Mouse (Mus musculus) stomach, embryonic 16.5 days (tissue): ENCODE measurements around the gene Padi6. TPM values are rescaled to one million over a fixed set of nuclear protein-coding genes. Genes with fewer than 3 reads are reported as not detected.

Experiments
- ATAC-seq: fragments of 200-750 bp; cut with Nextera tagmentation; 2 replicates; pipeline ENCODE4 v1.8.0; 2017; ENCODE audit warnings: moderate number of reproducible peaks, moderate TSS enrichment; ENCODE audit not compliant: insufficient read depth, low FRiP score
- H3K27ac ChIP-seq: fragments of 300-500 bp; sonication (generic); 2 replicates; pipeline ENCODE4 v1.5.1; 2014; ENCODE audit warnings: low read length
- H3K27me3 ChIP-seq: fragments of 300-500 bp; sonication (generic); 2 replicates; pipeline ENCODE4 v1.6.1; 2014; ENCODE audit warnings: low read length, control low read depth, mixed read lengths; ENCODE audit not compliant: control insufficient read depth, insufficient read depth
- H3K36me3 ChIP-seq: fragments of 300-500 bp; sonication (generic); 2 replicates; pipeline ENCODE4 v1.6.1; 2014; ENCODE audit warnings: low read length; ENCODE audit not compliant: control insufficient read depth, insufficient read depth
- H3K4me1 ChIP-seq: fragments of 300-500 bp; sonication (generic); 2 replicates; pipeline ENCODE4 v1.6.1; 2014; ENCODE audit warnings: low read length, control low read depth, mixed read lengths; ENCODE audit not compliant: control insufficient read depth, insufficient read depth
- H3K4me2 ChIP-seq: fragments of 300-500 bp; sonication (generic); 2 replicates; pipeline ENCODE4 v1.6.1; 2014; ENCODE audit warnings: low read depth, low read length, mixed read lengths
- H3K4me3 ChIP-seq: fragments of 300-500 bp; sonication (generic); replicated peaks from 2 replicates; pipeline ENCODE4 v1.5.1; 2014; ENCODE audit warnings: mild to moderate bottlenecking, low read length
- H3K9ac ChIP-seq: fragments of 300-500 bp; sonication (generic); 2 replicates; pipeline ENCODE4 v1.6.1; 2014; ENCODE audit warnings: low read length
- H3K9me3 ChIP-seq: fragments of 300-500 bp; sonication (generic); replicated peaks from 2 replicates; pipeline ENCODE4 v1.6.1; 2016; ENCODE audit warnings: low read length, control low read depth; ENCODE audit not compliant: control insufficient read depth
- WGBS: fragments of 180-500 bp; shearing (Covaris S2); extraction: QIAGEN DNeasy Blood & Tissue Kit; methylation state at CpG from one replicate; pipeline ENCODE4 v1.1.7; 2014; 5-methylcytosine and 5-hydroxymethylcytosine counted together
- polyA plus RNA-seq: library from polyadenylated mRNA; unstranded; fragments of >200 nt; fragmentation: Nextera tagmentation; extraction: Ambion mirVana; gene quantifications from 2 replicates; pipeline ENCODE4 v1.2.1, GENCODE M21; 2015

Gene Padi6
- polyA plus RNA-seq, 1 experiment from 2014 or later: 0.05 TPM

GRCm38 (mm10) chr4:140765936-140766335, 23.5 kb upstream of the Padi6 start:
- no peaks in the 10 kb centered on the region for H3K9me3 ChIP-seq
- no peak for ATAC-seq
- 74% methylated on average over 3 of the region's 3 CpGs for WGBS
- no peaks in the 10 kb centered on the region for H3K4me1 ChIP-seq
- no peak overlapping the region for H3K9ac ChIP-seq
- no peak overlapping the region for H3K4me3 ChIP-seq
- H3K27me3 ChIP-seq: no peaks in the 10 kb centered on the region
- no peak overlapping the region for H3K4me2 ChIP-seq
- H3K27ac ChIP-seq: no peak overlapping the region
- no peaks in the 10 kb centered on the region for H3K36me3 ChIP-seq

- Histone ChIP-seq H3K4me1 (no peaks in the 10 kb centered on the region), H3K4me3 (no peak overlapping the region), H3K9me3 (no peaks in the 10 kb centered on the region), H3K4me2 (no peak overlapping the region), H3K27ac (no peak overlapping the region), H3K9ac (no peak overlapping the region), H3K36me3 (no peaks in the 10 kb centered on the region), H3K27me3 (no peaks in the 10 kb centered on the region)
- ATAC-seq: no peak
- WGBS: 15% methylated on average over 9 of the region's 9 CpGs
These were observed 20.7 kb upstream of the Padi6 start for GRCm38 (mm10) chr4:140763158-140763557.

GRCm38 (mm10) chr4:140761601-140762000, 19.2 kb upstream of the Padi6 start:
- ATAC-seq: no peak
- Histone ChIP-seq H3K9me3 (no peaks in the 10 kb centered on the region), H3K27ac (no peak overlapping the region), H3K36me3 (no peaks in the 10 kb centered on the region), H3K27me3 (no peaks in the 10 kb centered on the region), H3K4me2 (no peak overlapping the region), H3K9ac (no peak overlapping the region), H3K4me3 (no peak overlapping the region), H3K4me1 (no peaks in the 10 kb centered on the region)
- WGBS: 71% methylated on average over 7 of the region's 7 CpGs

GRCm38 (mm10) chr4:140755811-140756210, 13.4 kb upstream of the Padi6 start:
- Histone ChIP-seq H3K9ac (no peak overlapping the region), H3K9me3 (no peaks in the 10 kb centered on the region), H3K27ac (no peak overlapping the region), H3K4me3 (no peak overlapping the region), H3K4me2 (no peak overlapping the region), H3K4me1 (no peaks in the 10 kb centered on the region), H3K36me3 (no peaks in the 10 kb centered on the region), H3K27me3 (no peaks in the 10 kb centered on the region)
- 68% methylated on average over 3 of the region's 3 CpGs for WGBS
- ATAC-seq: no peak

- Histone ChIP-seq H3K36me3 (no peaks in the 10 kb centered on the region), H3K4me1 (no peaks in the 10 kb centered on the region; the same call in 1 of the 2 replicates), H3K27me3 (no peaks in the 10 kb centered on the region; the same call in 1 of the 2 replicates), H3K9ac (no peak overlapping the region), H3K4me3 (no peak overlapping the region), H3K27ac (no peak overlapping the region), H3K4me2 (no peak overlapping the region), H3K9me3 (no peaks in the 10 kb centered on the region)
- ATAC-seq: no peak
- 57% methylated on average over 7 of the region's 7 CpGs for WGBS
These were observed 10.9 kb upstream of the Padi6 start for GRCm38 (mm10) chr4:140753366-140753765.

GRCm38 (mm10) chr4:140750328-140750727, 7.9 kb upstream of the Padi6 start:
- Histone ChIP-seq H3K9ac (no peak overlapping the region), H3K4me3 (peak overlapping the region; percentile 26), H3K9me3 (no peaks in the 10 kb centered on the region), H3K4me2 (peak overlapping the region; percentile 43), H3K4me1 (peaks cover 6% of the 10 kb centered on the region; the same call in 1 of the 2 replicates), H3K27me3 (no peaks in the 10 kb centered on the region; the same call in 1 of the 2 replicates), H3K36me3 (no peaks in the 10 kb centered on the region), H3K27ac (no peak overlapping the region)
- peak; percentile 35; the same call in 1 of the 2 replicates for ATAC-seq
- WGBS: 12% methylated on average over 17 of the region's 19 CpGs

GRCm38 (mm10) chr4:140747978-140748377, 5.5 kb upstream of the Padi6 start:
- peak; percentile 56; the same call in 1 of the 2 replicates for ATAC-seq
- peaks cover 6% of the 10 kb centered on the region; the same call in 1 of the 2 replicates for H3K4me1 ChIP-seq
- H3K27me3 ChIP-seq: no peaks in the 10 kb centered on the region; the same call in 1 of the 2 replicates
- no peak overlapping the region for H3K4me3 ChIP-seq
- no peak overlapping the region for H3K27ac ChIP-seq
- H3K4me2 ChIP-seq: no peak overlapping the region
- H3K9me3 ChIP-seq: no peaks in the 10 kb centered on the region
- no peaks in the 10 kb centered on the region for H3K36me3 ChIP-seq
- 19% methylated on average over 12 of the region's 12 CpGs for WGBS
- peak overlapping the region; percentile 16 for H3K9ac ChIP-seq

- Histone ChIP-seq H3K9me3 (no peaks in the 10 kb centered on the region), H3K36me3 (no peaks in the 10 kb centered on the region), H3K27me3 (no peaks in the 10 kb centered on the region), H3K4me3 (no peak overlapping the region), H3K4me2 (no peak overlapping the region), H3K9ac (no peak overlapping the region), H3K27ac (no peak overlapping the region), H3K4me1 (0 out of 2 replicates have a peak, but pooled peaks cover 6% of the 10 kb centered on the region)
- WGBS: 25% methylated on average over 3 of the region's 3 CpGs
- ATAC-seq: no peak
These were observed 2.2 kb upstream of the Padi6 start for GRCm38 (mm10) chr4:140744654-140745053.

GRCm38 (mm10) chr4:140743086-140743485, 643 bp upstream of the Padi6 start:
- ATAC-seq: no peak
- 0 out of 2 replicates have a peak, but pooled peaks cover 4% of the 10 kb centered on the region for H3K4me1 ChIP-seq
- no peak overlapping the region for H3K27ac ChIP-seq
- H3K36me3 ChIP-seq: no peaks in the 10 kb centered on the region
- no peaks in the 10 kb centered on the region for H3K9me3 ChIP-seq
- 38% methylated on average over 4 of the region's 4 CpGs for WGBS
- H3K9ac ChIP-seq: no peak overlapping the region
- no peak overlapping the region for H3K4me3 ChIP-seq
- no peaks in the 10 kb centered on the region for H3K27me3 ChIP-seq
- no peak overlapping the region for H3K4me2 ChIP-seq
